Mouse (Mus musculus) neural tube, embryonic 15.5 days (tissue): ENCODE data around the gene Ipo5. TPM values are rescaled to one million over a fixed set of nuclear protein-coding genes. Genes with fewer than 3 reads are reported as not detected.

Experiments used
- ATAC-seq: fragments of 200-750 bp; cut with Nextera tagmentation; 2 replicates; pipeline ENCODE4 v1.8.0; 2017; ENCODE audit warnings: mild to moderate bottlenecking, moderate TSS enrichment, moderate library complexity; ENCODE audit not compliant: low FRiP score
- H3K27ac ChIP-seq: fragments of 300-500 bp; sonication (generic); replicated peaks from 2 replicates; pipeline ENCODE4 v1.5.1; 2015; ENCODE audit warnings: mild to moderate bottlenecking, inconsistent platforms
- H3K27me3 ChIP-seq: fragments of 300-500 bp; sonication (generic); replicated peaks from 2 replicates; pipeline ENCODE4 v1.6.1; 2015; ENCODE audit warnings: inconsistent platforms
- H3K36me3 ChIP-seq: fragments of 300-500 bp; sonication (generic); 2 replicates; pipeline ENCODE4 v1.6.1; 2015; ENCODE audit warnings: inconsistent platforms
- H3K4me1 ChIP-seq: fragments of 300-500 bp; sonication (generic); 2 replicates; pipeline ENCODE4 v1.6.1; 2015; ENCODE audit warnings: inconsistent platforms
- H3K4me2 ChIP-seq: fragments of 300-500 bp; sonication (generic); 2 replicates; pipeline ENCODE4 v1.6.1; 2015; ENCODE audit warnings: inconsistent platforms, mild to moderate bottlenecking, moderate library complexity
- H3K4me3 ChIP-seq: fragments of 300-500 bp; sonication (generic); replicated peaks from 2 replicates; pipeline ENCODE4 v1.5.1; 2015; ENCODE audit warnings: mild to moderate bottlenecking, inconsistent platforms
- H3K9ac ChIP-seq: fragments of 300-500 bp; sonication (generic); replicated peaks from 2 replicates; pipeline ENCODE4 v1.6.1; 2015; ENCODE audit warnings: mild to moderate bottlenecking, inconsistent platforms
- H3K9me3 ChIP-seq: fragments of 300-500 bp; sonication (generic); replicated peaks from 2 replicates; pipeline ENCODE4 v1.6.1; 2016; ENCODE audit warnings: inconsistent platforms
- WGBS: fragments of 180-500 bp; shearing (Covaris S2); methylation state at CpG from one replicate; pipeline ENCODE4 v1.1.7; 2015; ENCODE audit warnings: mixed read lengths; 5-methylcytosine and 5-hydroxymethylcytosine counted together
- polyA plus RNA-seq: library from polyadenylated mRNA; unstranded; fragments of >200 nt; fragmentation: Nextera tagmentation; extraction: Ambion mirVana; gene quantifications from 2 replicates; pipeline ENCODE4 v1.2.1, GENCODE M21; 2015

Gene Ipo5
- polyA plus RNA-seq, 1 experiment from 2014 or later = 50.8 TPM

- Histone ChIP-seq H3K27ac (no peak overlapping the region), H3K9me3 (no peaks in the 10 kb centered on the region), H3K36me3 (no peaks in the 10 kb centered on the region), H3K9ac (no peak overlapping the region), H3K4me3 (no peak overlapping the region), H3K4me1 (no peaks in the 10 kb centered on the region; the same call in 1 of the 2 replicates), H3K27me3 (no peaks in the 10 kb centered on the region), H3K4me2 (no peak overlapping the region)
- ATAC-seq = no peak
- WGBS = 38% methylated on average over 5 of the region's 5 CpGs
Measured at GRCm38 (mm10) chr14:120960991-120961390, 50.0 kb downstream of the Ipo5 start.

- Histone ChIP-seq H3K9ac (no peak overlapping the region), H3K27ac (no peak overlapping the region), H3K9me3 (no peaks in the 10 kb centered on the region), H3K4me3 (no peak overlapping the region), H3K4me1 (no peaks in the 10 kb centered on the region), H3K4me2 (no peak overlapping the region), H3K36me3 (no peaks in the 10 kb centered on the region), H3K27me3 (no peaks in the 10 kb centered on the region)
- ATAC-seq = no peak
- 86% methylated on average over 6 of the region's 6 CpGs for WGBS
Measured at GRCm38 (mm10) chr14:120967072-120967471, 56.0 kb downstream of the Ipo5 start.

GRCm38 (mm10) chr14:120968723-120969122 lies 57.7 kb downstream of the Ipo5 start:
- Histone ChIP-seq H3K27me3 (no peaks in the 10 kb centered on the region), H3K9me3 (no peaks in the 10 kb centered on the region), H3K4me3 (no peak overlapping the region), H3K27ac (no peak overlapping the region), H3K36me3 (no peaks in the 10 kb centered on the region), H3K9ac (no peak overlapping the region), H3K4me2 (no peak overlapping the region), H3K4me1 (no peaks in the 10 kb centered on the region)
- WGBS = 91% methylated on average over 4 of the region's 4 CpGs
- no peak for ATAC-seq

- Histone ChIP-seq H3K27me3 (no peaks in the 10 kb centered on the region), H3K9me3 (no peaks in the 10 kb centered on the region), H3K4me2 (no peak overlapping the region), H3K4me3 (no peak overlapping the region), H3K9ac (no peak overlapping the region), H3K27ac (no peak overlapping the region), H3K4me1 (no peaks in the 10 kb centered on the region), H3K36me3 (no peaks in the 10 kb centered on the region)
- no peak for ATAC-seq
- WGBS = 74% methylated on average over 3 of the region's 3 CpGs
Measured at GRCm38 (mm10) chr14:120969673-120970072, 58.6 kb downstream of the Ipo5 start.

- H3K36me3 ChIP-seq = no peaks in the 10 kb centered on the region
- no peak overlapping the region for H3K27ac ChIP-seq
- H3K4me2 ChIP-seq = no peak overlapping the region
- no peak overlapping the region for H3K4me3 ChIP-seq
- H3K9me3 ChIP-seq = no peaks in the 10 kb centered on the region
- no peak for ATAC-seq
- H3K27me3 ChIP-seq = no peaks in the 10 kb centered on the region
- WGBS = 85% methylated on average over 8 of the region's 8 CpGs
- H3K4me1 ChIP-seq = no peaks in the 10 kb centered on the region
- no peak overlapping the region for H3K9ac ChIP-seq
Measured at GRCm38 (mm10) chr14:120970637-120971036, 59.6 kb downstream of the Ipo5 start.

- Histone ChIP-seq H3K4me1 (no peaks in the 10 kb centered on the region), H3K4me2 (no peak overlapping the region), H3K27ac (no peak overlapping the region), H3K27me3 (no peaks in the 10 kb centered on the region), H3K36me3 (no peaks in the 10 kb centered on the region), H3K4me3 (no peak overlapping the region), H3K9me3 (no peaks in the 10 kb centered on the region), H3K9ac (no peak overlapping the region)
- no peak for ATAC-seq
- 73% methylated on average over 6 of the region's 6 CpGs for WGBS
Measured at GRCm38 (mm10) chr14:120971313-120971712, 60.3 kb downstream of the Ipo5 start.

- H3K4me3 ChIP-seq = no peak overlapping the region
- no peaks in the 10 kb centered on the region for H3K36me3 ChIP-seq
- H3K4me1 ChIP-seq = no peaks in the 10 kb centered on the region
- H3K9ac ChIP-seq = no peak overlapping the region
- H3K27me3 ChIP-seq = no peaks in the 10 kb centered on the region
- ATAC-seq = no peak
- H3K9me3 ChIP-seq = no peaks in the 10 kb centered on the region
- WGBS = 51% methylated on average over 3 of the region's 3 CpGs
- H3K27ac ChIP-seq = no peak overlapping the region
- H3K4me2 ChIP-seq = no peak overlapping the region
Measured at GRCm38 (mm10) chr14:120979559-120979958, 68.5 kb downstream of the Ipo5 start.

GRCm38 (mm10) chr14:120989126-120989525 lies 78.1 kb downstream of the Ipo5 start:
- WGBS = 68% methylated on average over 6 of the region's 6 CpGs
- Histone ChIP-seq H3K9me3 (no peaks in the 10 kb centered on the region), H3K36me3 (no peaks in the 10 kb centered on the region), H3K4me1 (no peaks in the 10 kb centered on the region), H3K4me3 (no peak overlapping the region), H3K27ac (no peak overlapping the region), H3K27me3 (no peaks in the 10 kb centered on the region), H3K9ac (no peak overlapping the region), H3K4me2 (no peak overlapping the region)
- no peak for ATAC-seq

Other genes with a start within 250 kb of the Ipo5 start
- gene Farp1, start 124.0 kb downstream of the Ipo5 start, polyA plus RNA-seq = 28.1 and 28.5 TPM in 2 replicates